Mouse (Mus musculus) ovary, postnatal 14 days (tissue): Measurements from ENCODE around the gene Cmpk1.
"Not testable (repeated sequence)": the region's sequence is repeated elsewhere in the genome, so short reads cannot be mapped to it uniquely, and the experiment has no call there.

Experiments
- DNase-seq: peaks from one replicate; pipeline ENCODE4 v3.0.0; 2022; ENCODE audit warnings: low spot score

Cmpk1 gene

DNA sequence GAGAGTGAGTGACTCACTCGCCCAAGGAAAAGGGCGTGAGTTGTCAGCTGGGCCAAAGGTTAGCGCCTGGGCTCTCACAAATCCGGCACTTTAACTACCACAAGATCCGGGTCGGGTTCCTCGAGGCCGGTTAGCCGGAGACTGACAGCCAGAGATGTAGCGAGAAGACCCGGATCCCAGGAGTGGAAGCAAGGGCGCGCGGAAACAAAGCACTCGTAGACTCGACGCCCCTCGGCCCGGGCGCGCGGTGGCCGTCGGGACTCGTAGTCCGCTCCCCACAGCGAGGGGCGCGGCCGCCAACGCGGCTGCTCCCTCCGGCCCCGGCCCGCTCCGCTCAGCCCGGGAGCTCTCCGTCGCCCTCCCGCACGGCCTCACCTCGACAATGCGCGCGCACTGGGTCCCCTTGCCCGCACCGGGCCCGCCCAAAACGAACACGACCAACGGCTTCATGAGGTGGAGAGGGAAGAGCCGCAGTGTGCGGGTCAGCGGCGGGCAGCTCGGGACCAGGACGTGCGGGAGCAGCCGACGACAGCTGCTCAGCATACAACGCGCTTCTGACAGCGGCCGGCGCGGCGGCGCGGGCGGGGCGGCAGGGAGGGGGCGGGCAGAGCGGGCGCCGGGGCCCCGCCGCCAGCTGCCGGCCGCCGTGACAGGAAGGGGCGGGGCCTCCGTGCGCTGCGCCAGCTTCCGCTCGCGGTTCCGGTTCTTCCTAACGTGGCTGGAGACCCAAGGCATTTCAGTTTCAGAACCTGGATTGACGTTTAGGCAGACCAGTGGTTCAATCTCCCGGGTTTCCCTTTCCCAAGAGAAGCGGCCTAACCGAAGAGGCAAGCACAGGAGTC lies at the start of gene Cmpk1:
TSS of gene Cmpk1 (minus strand) at position 651 of the 842 bp plus-strand sequence.
- DNase-seq, result peak; percentile 76

DNA sequence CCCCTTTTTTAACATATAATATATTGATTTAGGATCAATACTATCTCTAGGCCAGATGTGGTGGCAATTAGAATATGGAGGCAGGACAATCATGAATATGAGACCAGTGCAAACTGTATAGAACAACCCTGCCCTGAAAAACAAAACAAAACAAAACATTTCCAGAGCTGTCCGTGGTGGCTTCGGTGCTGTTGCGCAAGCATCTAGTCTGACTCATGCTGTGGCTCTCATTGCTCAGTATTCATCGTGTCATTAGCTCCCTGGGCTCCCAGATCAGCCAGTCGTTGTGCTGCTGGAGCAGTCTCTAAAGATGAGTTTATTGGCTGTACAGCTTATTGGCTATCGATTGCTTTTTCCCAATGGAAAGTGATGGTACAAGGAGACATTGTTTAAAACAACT lies 48.0 kb upstream of the Cmpk1 start:
- no peak for DNase-seq

DNA sequence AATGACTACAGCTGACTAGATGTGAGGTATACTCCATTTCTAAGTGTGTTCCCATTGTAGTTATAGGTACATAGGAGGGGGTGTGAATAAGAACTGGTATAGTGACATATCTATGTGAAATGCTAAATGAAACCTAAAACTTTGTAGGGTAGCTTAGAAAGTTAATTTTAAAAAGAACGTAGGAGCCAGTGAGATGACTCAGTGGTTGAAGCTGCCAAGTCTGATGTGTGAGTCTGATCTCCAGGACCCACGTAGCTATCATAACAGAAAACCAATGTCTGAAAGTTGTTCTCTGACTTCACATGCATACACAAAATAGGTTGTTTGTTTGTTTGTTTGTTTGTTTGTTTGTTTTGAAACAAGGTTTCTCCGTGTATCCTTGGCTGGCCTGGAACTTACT lies 33.0 kb upstream of the Cmpk1 start:
- DNase-seq, result no peak

DNA sequence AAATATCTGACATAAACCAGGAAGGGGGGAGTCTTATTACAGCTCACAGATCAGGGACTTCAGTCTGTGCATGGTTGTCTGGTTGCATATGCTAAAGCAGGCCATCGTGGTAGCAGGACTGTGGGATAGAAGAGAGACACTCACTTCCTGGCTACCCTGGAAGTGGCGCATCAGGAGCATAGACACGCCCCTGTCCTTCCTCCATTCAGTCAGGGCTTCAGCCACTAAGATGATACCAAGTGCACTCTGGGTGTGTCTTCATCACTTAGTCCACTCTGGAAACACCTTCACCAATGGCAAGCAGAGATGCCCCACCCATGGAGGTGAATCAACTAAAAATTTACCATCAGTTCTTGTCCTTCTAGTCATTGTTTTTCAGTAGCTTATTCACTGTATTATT lies 27.2 kb upstream of the Cmpk1 start:
- no peak for DNase-seq

DNA sequence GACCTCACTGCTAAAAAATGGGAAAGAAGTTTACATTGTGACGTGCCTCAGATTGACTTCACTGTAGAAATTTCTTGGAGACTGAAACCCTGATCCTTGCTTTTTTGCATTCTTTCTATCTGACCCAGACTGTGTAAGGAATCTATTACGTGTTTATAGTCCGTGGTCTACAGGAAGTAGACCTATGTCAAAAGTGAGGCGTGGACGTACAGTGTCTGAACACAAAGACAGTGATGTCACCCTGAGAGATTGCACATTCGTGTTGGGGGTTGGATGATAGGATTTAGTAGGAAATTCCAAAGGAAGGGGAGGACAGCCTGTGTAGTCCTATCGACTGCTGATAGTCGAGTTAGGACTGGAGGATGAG lies 13.4 kb upstream of the Cmpk1 start:
- DNase-seq, result no peak

DNA sequence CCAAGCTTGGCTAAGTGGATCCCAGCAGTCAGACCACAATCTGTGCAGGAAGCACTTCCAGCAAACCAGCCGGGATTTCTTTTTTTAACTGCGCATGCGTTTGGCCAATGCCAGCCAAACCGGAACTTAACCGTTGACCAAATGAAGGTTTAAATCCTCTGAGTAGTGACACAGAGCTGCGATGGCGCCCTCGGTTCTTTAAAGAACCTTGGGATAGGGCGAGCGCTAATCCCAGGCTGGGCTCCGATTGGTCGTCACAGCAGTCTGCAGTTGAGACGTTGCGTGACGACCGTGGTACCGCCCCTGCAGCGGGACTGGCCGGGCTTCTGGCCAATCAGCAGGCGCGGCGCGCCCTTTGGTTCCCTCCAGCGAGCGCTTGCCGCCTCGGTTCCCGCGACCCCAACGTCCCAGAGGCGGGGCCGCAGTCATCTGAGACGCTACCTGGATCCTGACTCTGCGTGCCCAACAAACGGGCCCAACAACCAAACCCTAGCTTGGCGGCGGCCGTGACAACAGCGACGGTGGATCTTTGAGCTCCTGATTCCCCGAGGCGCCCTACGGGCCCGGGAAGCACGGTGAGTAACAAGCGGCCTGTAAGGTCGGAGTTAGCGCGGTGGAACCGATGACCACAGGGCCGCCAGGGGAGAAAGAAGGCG lies 12.9 kb upstream of the Cmpk1 start, which contains the start of gene Stil:
TSS of gene Stil (plus strand) at position 387 of the 656 bp plus-strand sequence.
- DNase-seq, result peak; percentile 92

DNA sequence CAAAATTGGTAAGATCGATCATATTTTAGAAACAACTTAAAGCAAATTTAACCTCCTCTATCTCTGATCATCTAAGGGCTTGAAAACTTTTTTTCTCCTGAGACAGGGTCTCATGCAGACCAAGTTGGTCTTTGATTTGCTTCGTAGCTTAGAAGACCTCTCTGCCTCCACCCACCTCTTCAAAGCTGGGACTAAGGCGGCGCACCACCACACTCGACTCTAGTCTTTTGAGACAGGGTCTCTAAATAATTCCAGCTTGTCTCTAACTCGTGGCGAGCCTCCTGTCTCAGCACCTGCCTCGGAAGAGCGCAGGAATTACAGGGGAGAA lies 12.4 kb upstream of the Cmpk1 start:
- no peak for DNase-seq

DNA sequence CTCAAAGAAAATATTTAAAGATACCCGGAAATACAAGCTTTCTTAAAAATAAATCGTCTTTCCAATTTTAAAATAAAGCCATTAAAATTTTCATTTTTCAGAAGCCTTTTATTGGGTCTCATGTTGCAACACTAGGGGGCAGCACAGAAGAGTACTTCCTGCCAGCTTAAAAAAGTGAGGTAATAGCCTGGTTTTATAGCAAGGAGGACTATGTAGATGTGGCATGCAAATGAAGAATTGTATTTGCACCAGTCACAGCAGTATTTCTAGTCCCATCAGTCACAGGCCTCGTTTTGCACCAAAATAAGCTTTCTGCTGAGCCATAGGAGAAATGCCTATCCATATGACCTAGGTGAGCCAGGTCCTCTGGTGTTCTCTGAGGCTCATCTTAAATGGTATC lies 10.0 kb upstream of the Cmpk1 start:
- peak; percentile 9 for DNase-seq

DNA sequence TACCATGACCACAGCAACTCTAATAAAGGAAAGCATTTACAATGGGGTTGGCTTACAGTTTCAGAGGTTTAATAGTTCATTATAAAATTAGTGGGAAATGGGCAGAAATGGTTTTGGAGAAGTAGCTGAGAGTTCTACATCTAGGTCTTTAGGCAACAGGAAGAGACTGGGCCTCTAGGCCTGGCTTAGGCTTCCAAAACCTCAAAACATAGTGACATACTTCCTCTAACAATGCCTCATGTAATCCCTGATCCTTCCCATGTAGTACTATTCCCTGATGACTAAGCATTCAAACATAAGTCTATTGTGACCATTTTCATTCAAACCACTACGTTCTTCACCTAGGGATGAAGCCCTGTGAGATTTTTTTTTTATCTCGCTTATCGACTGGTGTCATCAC lies 7.2 kb upstream of the Cmpk1 start:
- no peak for DNase-seq

DNA sequence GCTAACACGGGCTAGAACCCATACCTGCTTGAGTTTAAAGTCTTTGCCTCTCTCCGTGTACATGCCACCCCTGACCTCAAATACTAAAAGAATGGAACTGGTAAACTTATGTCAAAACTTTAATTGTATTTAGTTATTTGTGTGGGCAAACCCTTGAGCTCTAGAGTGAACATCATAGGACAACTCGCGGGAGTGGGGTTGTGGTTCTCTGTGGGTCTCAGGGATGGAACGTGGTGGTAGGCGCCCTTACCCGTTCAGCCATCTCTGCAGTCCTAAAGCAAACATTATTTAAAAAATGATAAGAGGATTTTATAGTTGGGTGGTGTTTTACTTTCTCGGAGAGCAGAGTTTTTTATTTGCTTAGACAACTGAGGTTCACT lies 840 bp downstream of the Cmpk1 start:
- no peak for DNase-seq

DNA sequence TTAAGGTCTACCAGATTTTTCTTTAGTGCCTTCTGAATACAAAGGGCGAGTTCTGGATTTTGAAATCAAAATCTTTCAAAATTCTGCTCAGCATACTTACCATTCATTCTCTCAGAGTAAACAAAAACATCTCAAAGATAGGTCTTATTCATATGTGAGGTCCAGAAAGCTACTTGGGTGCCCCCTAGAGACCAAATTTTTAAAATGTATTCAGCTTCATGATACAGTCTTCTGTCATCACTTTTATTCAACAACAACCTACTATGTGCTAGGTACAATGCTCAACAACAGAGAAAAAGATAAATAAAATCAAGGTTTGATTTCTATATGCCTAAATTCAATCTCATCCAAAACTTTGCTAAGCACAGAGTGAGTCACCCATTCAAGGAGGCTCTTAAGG lies 4.0 kb downstream of the Cmpk1 start:
- no peak for DNase-seq

DNA sequence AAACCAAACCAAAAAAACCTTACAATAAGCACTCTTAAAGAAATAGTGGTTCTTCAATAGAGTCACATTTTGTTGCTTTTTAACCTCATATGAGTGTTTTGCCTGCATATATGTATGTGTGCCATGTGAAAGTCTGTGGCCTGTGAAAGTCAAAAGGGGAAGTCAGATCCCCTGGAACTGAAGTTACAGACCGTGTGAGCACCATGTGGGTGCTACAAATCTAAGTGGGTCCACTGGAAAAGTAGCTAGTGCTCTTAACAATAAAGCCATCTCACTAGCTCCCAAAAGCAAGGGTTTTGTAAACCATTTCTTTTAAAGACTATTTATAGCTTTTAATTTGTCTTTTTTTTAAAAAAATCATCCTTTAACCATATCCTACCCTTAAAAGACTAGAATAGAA lies 4.4 kb downstream of the Cmpk1 start:
- no peak for DNase-seq

DNA sequence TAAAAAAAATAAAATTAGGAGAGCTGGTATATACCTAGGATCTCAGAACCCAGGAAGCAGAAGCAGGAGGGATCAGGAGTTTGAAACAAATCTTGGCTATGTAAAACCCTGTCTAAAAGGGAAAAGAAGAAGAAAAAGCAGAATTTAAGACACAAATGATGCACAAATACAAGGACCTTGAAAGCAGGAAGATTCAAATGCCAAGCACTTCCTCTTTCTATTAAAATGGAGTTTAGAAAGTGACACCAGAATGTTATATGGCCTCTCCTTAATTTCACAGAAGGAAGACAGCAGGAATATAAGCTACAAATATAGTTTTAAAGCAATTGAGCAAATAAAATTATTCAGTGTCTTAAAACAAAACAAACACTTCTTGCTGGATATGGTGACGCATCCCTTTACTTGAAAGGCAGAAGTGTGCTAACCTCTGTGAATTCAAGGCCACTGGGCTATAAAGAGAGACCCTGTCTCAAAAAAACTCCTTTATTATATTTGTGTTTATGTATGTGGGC lies 13.8 kb downstream of the Cmpk1 start:
- no peak for DNase-seq

DNA sequence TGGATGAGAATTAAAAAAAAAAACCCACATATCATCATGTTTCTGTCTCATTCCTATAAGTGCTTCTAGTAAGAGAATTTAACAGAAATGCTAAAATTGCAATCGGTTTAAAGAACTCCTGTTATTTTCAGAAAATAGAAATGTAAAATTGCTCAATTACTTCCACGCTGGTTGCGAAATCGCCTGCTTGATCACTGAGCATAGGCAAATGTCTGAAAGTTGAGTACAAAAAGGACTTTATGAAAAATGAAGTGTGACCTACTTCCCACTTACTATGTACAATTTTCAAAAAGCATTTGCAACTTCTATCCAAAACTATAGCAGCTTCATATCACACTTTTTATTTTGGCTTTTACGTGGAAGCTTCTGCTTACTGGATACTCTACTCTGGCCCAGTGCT lies 16.3 kb downstream of the Cmpk1 start:
- no peak for DNase-seq

DNA sequence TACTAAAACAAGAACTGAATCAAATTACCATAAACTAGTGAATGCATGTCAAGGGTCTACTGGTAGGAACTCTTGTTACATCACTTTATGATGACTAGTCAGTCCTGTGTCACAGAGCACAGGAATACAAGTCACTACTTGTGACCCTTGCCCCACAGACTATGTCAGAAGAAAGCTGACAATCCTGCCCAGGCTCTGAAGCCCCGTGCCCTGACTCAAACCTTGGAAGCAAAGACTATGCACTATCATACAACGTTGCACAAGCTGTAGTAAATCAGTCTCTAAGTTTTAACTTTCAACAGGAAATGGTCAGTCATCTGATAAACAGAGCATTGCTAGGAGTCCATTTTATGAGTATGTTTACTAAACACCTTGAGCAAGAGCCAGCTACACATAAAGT lies 26.2 kb downstream of the Cmpk1 start:
- not testable (repeated sequence) for DNase-seq

DNA sequence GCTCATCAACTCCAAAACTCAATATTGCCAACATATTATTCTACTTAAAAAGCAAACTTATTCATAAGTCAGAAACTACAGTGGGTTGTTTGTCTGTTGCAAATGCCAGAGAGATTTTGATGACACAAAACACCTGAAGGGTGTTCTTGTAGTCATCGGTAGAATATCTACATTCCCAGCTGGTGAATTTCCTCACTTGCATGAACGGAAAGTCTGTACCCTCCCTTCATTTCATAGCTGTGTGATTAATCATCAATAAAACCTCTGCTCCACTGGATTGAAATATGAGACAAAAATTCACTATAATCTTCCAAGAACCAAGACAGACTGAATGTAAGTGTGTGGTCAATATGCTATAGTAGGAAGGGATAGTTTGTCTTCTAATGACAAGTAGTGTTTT lies 27.5 kb downstream of the Cmpk1 start:
- no peak for DNase-seq

DNA sequence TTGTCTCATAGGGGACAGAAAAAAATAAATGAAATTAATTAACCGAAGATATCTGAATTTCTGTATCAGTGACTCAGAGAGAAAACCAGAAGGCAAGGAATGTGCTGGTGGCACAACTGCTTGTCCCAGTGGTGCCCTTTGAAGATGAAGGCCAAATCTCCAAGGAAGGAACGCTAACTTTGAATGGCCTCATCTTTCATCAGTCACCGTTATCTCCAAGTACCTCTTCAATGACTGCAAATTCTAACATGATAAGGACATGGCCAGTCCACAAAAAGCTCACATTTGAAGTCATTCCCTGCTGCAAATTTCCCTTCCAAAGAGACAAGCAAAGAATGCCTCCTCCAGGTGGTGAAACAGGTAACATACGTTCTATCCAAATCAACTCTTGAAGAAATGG lies 28.3 kb downstream of the Cmpk1 start:
- no peak for DNase-seq

DNA sequence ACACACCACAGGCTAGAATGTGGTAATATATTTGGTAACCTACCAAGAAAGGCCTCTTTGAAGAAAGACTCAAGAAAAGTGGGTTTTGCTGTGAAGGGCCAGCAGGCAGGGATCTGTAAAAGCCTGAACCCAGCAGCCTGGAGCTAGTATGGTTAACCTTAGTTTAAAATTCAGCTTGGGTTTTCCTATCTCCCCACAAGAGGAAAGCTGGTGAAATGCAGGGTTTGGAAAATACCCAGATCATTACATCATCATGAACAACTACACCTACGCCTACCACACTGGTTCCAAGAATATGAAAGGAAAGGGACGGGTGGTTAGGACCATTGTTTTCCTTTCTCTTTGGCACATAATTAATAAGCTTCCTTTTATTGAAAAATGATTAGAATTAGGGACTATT lies 28.8 kb downstream of the Cmpk1 start:
- DNase-seq, result no peak

DNA sequence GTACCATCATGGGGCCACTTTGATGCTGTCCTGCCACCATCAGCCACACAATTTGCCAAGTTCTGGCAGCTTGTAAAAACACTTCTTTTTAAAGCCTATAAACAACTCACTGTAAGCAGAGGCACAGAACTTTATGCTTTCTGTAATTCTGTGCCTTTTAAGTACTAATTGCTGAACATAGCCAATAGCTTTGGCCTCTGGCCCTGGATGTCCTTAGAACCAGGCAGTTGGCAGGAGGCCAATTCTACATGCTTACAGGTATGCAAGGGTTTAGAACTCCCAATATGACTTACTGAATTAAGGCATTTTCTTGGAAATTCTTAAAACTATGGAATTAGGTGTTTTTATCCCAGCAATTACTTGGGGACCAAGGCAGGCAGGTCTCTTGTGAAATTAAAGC lies 29.6 kb downstream of the Cmpk1 start:
- no peak for DNase-seq

DNA sequence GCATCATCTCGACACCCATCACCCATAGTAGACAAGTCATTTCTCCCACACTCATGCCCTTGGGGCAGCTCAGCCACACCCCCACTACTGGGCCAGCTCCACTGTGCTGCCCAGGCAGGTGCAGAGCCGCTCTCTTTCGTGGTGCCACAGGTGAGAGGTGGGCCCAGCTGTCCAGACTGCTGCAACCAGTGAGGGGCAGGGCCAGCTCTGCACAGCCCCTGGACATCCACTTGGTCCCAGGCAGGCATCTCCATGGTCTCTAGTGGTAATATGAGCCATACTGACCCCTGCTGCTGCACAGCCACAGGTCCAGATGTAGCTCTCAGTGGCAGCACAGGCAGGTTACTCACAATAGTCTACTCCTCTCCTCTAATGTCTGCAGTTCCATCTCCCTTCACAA lies 33.9 kb downstream of the Cmpk1 start:
- no peak for DNase-seq

DNA sequence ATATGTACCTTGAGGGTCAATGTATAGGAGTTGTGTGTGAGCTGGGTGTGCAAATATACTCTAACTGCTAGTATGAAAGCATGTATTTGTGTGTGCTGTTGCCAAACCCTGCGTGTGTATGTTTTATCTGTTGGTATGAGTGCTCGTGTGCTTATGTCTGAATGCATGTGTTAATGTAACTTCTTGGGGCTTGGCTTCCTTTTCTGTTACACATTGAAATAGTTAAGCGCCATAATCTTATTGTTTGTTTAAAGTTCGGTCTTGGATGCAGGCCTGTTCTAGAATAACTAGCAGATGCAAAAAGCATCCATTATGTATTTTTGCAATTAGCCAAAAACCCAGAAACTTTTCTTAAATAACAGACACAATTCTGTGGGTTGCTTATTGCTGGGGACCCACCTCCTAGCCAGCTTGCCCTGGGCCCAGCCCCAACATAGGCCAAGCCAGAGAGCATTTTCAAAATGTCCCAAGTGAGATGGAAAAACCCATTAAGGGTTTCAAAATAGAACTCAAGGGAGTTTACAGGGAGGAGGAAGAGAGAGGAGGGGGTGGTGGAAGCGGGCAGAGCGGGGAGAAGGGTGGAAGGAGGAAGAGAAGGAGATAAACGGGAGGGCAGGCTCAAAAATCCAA lies 39.1 kb downstream of the Cmpk1 start:
- DNase-seq, result no peak

DNA sequence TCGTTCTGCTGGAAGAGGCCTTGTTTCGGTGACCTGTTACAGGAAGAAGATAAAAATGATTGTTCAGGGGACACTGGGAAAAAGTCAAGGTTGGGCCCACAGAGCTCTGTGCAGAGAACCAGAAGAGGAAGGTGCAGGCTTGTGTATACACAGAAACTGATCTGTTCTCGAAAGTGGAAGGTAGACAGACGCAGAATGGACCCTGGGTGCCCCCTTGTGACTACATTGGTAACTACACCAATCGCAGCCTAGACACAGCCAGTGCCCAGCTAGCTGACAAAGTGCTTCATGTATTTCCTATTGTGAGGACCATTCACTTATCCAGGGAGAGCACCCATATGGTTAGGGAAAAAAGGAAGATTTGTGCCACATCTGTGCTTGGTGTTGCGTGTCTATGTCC lies 39.6 kb downstream of the Cmpk1 start:
- DNase-seq, result peak; percentile 80

DNA sequence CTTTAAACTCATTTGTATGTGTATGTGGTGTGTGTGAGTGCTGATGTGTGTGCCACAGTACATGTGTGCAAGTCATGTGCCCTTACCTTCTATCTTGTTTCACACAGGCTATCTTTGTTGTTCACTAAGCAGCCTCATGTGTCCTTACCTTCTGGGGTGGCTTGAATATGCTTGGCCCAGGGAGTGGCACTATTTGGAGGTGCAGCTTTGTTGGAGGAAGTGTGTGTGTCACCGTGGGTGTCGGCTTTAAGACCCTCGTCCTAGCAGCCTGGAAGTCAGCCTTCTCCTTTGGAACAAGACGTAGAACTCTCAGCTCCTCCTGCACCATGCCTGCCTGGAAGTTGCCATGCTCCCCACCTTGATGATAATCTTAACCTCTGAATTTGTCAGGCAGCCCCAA lies 40.6 kb downstream of the Cmpk1 start:
- DNase-seq, result no peak
